Mouse (Mus musculus) bone marrow, adult 2 months (tissue): ENCODE measurements around the gene Barhl2. TPM values are rescaled to one million over a fixed set of nuclear protein-coding genes. Genes with fewer than 3 reads are reported as not detected.

Source experiments
- H3K27ac ChIP-seq: fragments of 200-500 bp; 2 replicates; pipeline ENCODE4 v1.5.1; 2012; ENCODE audit warnings: low read depth, mild to moderate bottlenecking, control low read depth, inconsistent platforms, low read length; ENCODE audit not compliant: control insufficient read depth, poor library complexity, insufficient read depth
- H3K4me1 ChIP-seq: fragments of 200-500 bp; 2 replicates; pipeline ENCODE4 v1.6.1; 2011; ENCODE audit warnings: low read length; ENCODE audit not compliant: control insufficient read depth, insufficient read depth
- H3K4me3 ChIP-seq: fragments of 200-500 bp; replicated peaks from 2 replicates; pipeline ENCODE3; 2011; ENCODE audit warnings: mild to moderate bottlenecking, low read depth, low read length, control low read depth; ENCODE audit not compliant: control insufficient read depth
- CTCF ChIP-seq: fragments of 200-500 bp; IDR thresholded peaks from 2 replicates; pipeline ENCODE4 v1.5.1; 2011; ENCODE audit warnings: low read length, control low read depth; ENCODE audit not compliant: control insufficient read depth, insufficient read depth
- POLR2A ChIP-seq: fragments of 200-500 bp; IDR thresholded peaks from 2 replicates; pipeline ENCODE4 v1.6.1; 2011; ENCODE audit warnings: low read depth, mild to moderate bottlenecking, control low read depth, low read length, borderline replicate concordance; ENCODE audit not compliant: control insufficient read depth
- WGBS: fragments of 180-500 bp; shearing (Covaris S2); methylation state at CpG from one replicate; pipeline ENCODE4 v1.1.7; 2018; 5-methylcytosine and 5-hydroxymethylcytosine counted together
- polyA plus RNA-seq: library from polyadenylated mRNA; stranded (reverse); fragments of >200 nt; gene quantifications from 2 replicates; pipeline ENCODE4 v1.2.4, GENCODE M21; 2011; ENCODE audit warnings: low replicate concordance; ENCODE audit not compliant: missing spikeins, insufficient read depth, insufficient read length

Barhl2 gene
- polyA plus RNA-seq, 1 experiment, result not detected

- 3% methylated on average over 63 of the region's 63 CpGs for WGBS
- no peak overlapping the region for H3K4me3 ChIP-seq
- TF ChIP-seq CTCF, result no peak
- H3K27ac ChIP-seq, result no peak overlapping the region; the same call in 1 of the 2 replicates
- no peaks in the 10 kb centered on the region for H3K4me1 ChIP-seq
Measured at GRCm38 (mm10) chr5:106457111-106457925, 648 bp downstream of the Barhl2 start.

GRCm38 (mm10) chr5:106455984-106456383 is 2.0 kb downstream of the Barhl2 start:
- WGBS, result 5% methylated on average over 7 of the region's 7 CpGs
- TF ChIP-seq CTCF (no peak), POLR2A (no peak)
- Histone ChIP-seq H3K4me3 (no peak overlapping the region), H3K27ac (no peak overlapping the region), H3K4me1 (no peaks in the 10 kb centered on the region)

- 3% methylated on average over 17 of the region's 17 CpGs for WGBS
- H3K4me3 ChIP-seq, result no peak overlapping the region
- no peaks in the 10 kb centered on the region for H3K4me1 ChIP-seq
Measured at GRCm38 (mm10) chr5:106455106-106455920, 2.7 kb downstream of the Barhl2 start.

GRCm38 (mm10) chr5:106454411-106455105 is 3.4 kb downstream of the Barhl2 start:
- 4% methylated on average over 9 of the region's 9 CpGs for WGBS
- H3K4me1 ChIP-seq, result no peaks in the 10 kb centered on the region
- no peak overlapping the region for H3K27ac ChIP-seq
- TF ChIP-seq POLR2A (no peak), CTCF (no peak)
- no peak overlapping the region for H3K4me3 ChIP-seq

More at GRCm38 (mm10) chr5:106455106-106455920, 2.7 kb downstream of the Barhl2 start:
- TF ChIP-seq CTCF (no peak), POLR2A (no peak)
- no peak overlapping the region for H3K27ac ChIP-seq

GRCm38 (mm10) chr5:106453886-106454321 is 4.1 kb downstream of the Barhl2 start:
- Histone ChIP-seq H3K4me3 (no peak overlapping the region), H3K4me1 (no peaks in the 10 kb centered on the region), H3K27ac (no peak overlapping the region)
- WGBS, result 4% methylated on average over 13 of the region's 13 CpGs
- no peak for TF ChIP-seq CTCF
- no peak for TF ChIP-seq POLR2A

- H3K4me3 ChIP-seq, result no peak overlapping the region
- 2% methylated on average over 45 of the region's 45 CpGs for WGBS
Measured at GRCm38 (mm10) chr5:106453181-106453885, 4.6 kb downstream of the Barhl2 start.

GRCm38 (mm10) chr5:106452686-106453085 is 5.3 kb downstream of the Barhl2 start:
- TF ChIP-seq POLR2A (no peak), CTCF (no peak)

More at GRCm38 (mm10) chr5:106453181-106453885, 4.6 kb downstream of the Barhl2 start:
- H3K4me1 ChIP-seq, result no peaks in the 10 kb centered on the region
- no peak overlapping the region; the same call in 1 of the 2 replicates for H3K27ac ChIP-seq
- TF ChIP-seq CTCF (no peak), POLR2A (no peak)

More at GRCm38 (mm10) chr5:106452686-106453085, 5.3 kb downstream of the Barhl2 start:
- Histone ChIP-seq H3K27ac (no peak overlapping the region), H3K4me1 (no peaks in the 10 kb centered on the region), H3K4me3 (no peak overlapping the region)
- 14% methylated on average over 4 of the region's 4 CpGs for WGBS
